Mouse (Mus musculus): ENCODE measurements around the gene Pdgfa.

DNA sequence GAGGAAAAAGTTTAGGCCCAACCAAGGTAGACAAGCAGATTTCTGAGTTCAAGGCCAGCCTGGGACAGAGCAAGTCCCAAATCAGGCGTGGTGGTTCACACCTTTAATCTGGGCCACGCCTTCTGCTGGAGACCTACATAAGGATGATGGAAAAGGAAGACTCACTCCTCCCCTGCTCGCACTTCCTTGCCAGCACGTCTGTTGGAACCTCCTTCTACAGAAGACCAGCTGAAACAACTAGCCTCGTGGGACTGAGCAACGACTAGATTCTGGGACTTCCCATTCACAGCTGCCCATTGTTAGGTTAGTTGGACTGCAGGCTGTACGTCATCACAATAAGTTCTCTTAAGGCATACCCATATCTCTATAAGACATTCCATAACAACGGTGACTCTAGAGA is 55.3 kb downstream of the Pdgfa start:
- TF ChIP-seq CTCF (IDR thresholded peaks at IDR 0.05; ENCODE audit: low read depth, low read length): no peak
- TF ChIP-seq TAL1 (conservative IDR thresholded peaks at IDR 0.05; ENCODE audit: low read depth, low read length): no peak
- no peak for TF ChIP-seq GATA1 (IDR thresholded peaks at IDR 0.05; ENCODE audit: borderline replicate concordance, low read length)

Data from G1E (cell line).